Mouse (Mus musculus) hindbrain, embryonic 12.5 days (tissue): Measurements from ENCODE around the gene Epb41l3. TPM values are rescaled to one million over a fixed set of nuclear protein-coding genes. Genes with fewer than 3 reads are reported as not detected.

Experiments used
- ATAC-seq: fragments of 200-750 bp; cut with Nextera tagmentation; 2 replicates; pipeline ENCODE4 v1.8.0; 2017; ENCODE audit warnings: moderate TSS enrichment; ENCODE audit not compliant: low FRiP score
- H3K27ac ChIP-seq: fragments of 300-500 bp; sonication (generic); 2 replicates; pipeline ENCODE4 v1.5.1; 2016; ENCODE audit warnings: mild to moderate bottlenecking
- H3K27me3 ChIP-seq: fragments of 300-500 bp; sonication (generic); 2 replicates; pipeline ENCODE4 v1.6.1; 2016; ENCODE audit warnings: mild to moderate bottlenecking
- H3K36me3 ChIP-seq: fragments of 300-500 bp; sonication (generic); 2 replicates; pipeline ENCODE4 v1.6.1; 2016; ENCODE audit warnings: mild to moderate bottlenecking
- H3K4me1 ChIP-seq: fragments of 300-500 bp; sonication (generic); 2 replicates; pipeline ENCODE4 v1.6.1; 2016
- H3K4me2 ChIP-seq: fragments of 300-500 bp; sonication (generic); replicated peaks from 2 replicates; pipeline ENCODE4 v1.6.1; 2016; ENCODE audit warnings: mild to moderate bottlenecking
- H3K4me3 ChIP-seq: fragments of 300-500 bp; sonication (generic); 2 replicates; pipeline ENCODE4 v1.5.1; 2016; ENCODE audit warnings: mild to moderate bottlenecking
- H3K9ac ChIP-seq: fragments of 300-500 bp; sonication (generic); 2 replicates; pipeline ENCODE4 v1.6.1; 2016; ENCODE audit warnings: mild to moderate bottlenecking, moderate library complexity
- H3K9me3 ChIP-seq: fragments of 300-500 bp; sonication (generic); replicated peaks from 2 replicates; pipeline ENCODE4 v1.6.1; 2016; ENCODE audit warnings: mild to moderate bottlenecking
- WGBS: fragments of 180-500 bp; shearing (Covaris S2); methylation state at CpG from one replicate; pipeline ENCODE4 v1.1.7; 2016; 5-methylcytosine and 5-hydroxymethylcytosine counted together
- polyA plus RNA-seq: library from polyadenylated mRNA; unstranded; fragments of >200 nt; fragmentation: Nextera tagmentation; extraction: Ambion mirVana; gene quantifications from 2 replicates; pipeline ENCODE4 v1.2.1, GENCODE M21; 2016

Gene Epb41l3
- 104 and 118 TPM in 2 replicates for polyA plus RNA-seq

- peak within 1 kb of the TSS; percentile 58 for H3K4me3 ChIP-seq
- no peaks in the 10 kb centered on the region for H3K9me3 ChIP-seq
- peak; percentile 91 for ATAC-seq
- peaks cover 19% of the 10 kb centered on the region for H3K4me1 ChIP-seq
- H3K27me3 ChIP-seq, result peaks cover 48% of the 10 kb centered on the region
- peak within 1 kb of the TSS; percentile 100 for H3K4me2 ChIP-seq
- no peaks in the 10 kb centered on the region for H3K36me3 ChIP-seq
- H3K9ac ChIP-seq, result peak within 1 kb of the TSS; percentile 55
- H3K27ac ChIP-seq, result no peak within 1 kb of the TSS
- WGBS, result under 1% methylated on average over 47 of the region's 47 CpGs
Measured at GRCm38 (mm10) chr17:69075501-69076237, at the start of gene Epb41l3. Gene Epb41l3, plus strand, starts transcription at chr17:69075683.

DNA sequence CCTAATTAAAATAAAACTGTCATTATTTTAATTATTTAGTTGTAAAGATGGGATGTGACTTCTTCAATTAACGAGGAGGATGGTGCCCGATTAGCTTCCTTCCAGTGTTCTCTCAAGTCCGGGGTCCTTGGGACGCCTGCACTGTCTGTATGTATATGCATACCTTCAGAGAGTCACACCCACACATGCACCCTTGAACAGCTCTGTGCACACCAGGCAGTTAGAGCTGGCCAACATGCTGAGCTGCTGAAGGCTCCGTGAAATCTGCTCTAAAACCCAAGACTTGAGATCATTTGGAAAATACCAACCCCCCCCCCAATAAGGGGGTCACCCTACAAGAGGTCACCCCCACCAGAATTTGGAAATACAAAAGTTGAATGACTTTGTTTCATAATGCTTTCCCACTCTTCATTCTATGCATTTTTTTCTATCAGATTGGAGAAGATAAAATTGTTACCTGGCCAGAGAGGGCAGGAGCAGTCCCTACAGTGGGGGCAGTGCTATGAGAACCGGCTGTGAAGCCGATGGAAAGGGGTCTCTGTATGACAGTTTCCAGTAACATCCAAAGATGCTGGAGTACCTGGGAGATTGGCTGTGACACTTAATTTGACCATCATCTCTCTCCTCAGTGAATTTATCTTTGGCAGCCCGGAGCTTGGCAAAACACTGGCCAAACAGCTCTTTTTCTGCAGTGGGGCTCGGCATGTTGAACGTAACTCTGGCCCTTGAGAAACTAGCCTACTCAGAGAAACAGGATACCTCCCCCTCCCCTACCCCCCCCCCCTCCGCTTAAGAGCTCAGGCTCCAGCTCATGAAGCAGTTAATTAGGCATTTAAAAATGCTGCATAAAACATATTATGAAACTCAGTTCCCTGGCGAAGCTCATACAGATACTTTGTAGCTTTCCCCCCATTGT is 36.5 kb upstream of the Epb41l3 start:
- WGBS, result 82% methylated on average over 12 of the region's 12 CpGs
- no peak; the same call in 1 of the 2 replicates for ATAC-seq
- H3K27ac ChIP-seq, result no peak overlapping the region

GRCm38 (mm10) chr17:69041516-69041915 is 34.0 kb upstream of the Epb41l3 start:
- WGBS, result 83% methylated on average over 4 of the region's 4 CpGs
- H3K27me3 ChIP-seq, result no peaks in the 10 kb centered on the region
- 0 out of 2 replicates have a peak, but pooled peaks cover 3% of the 10 kb centered on the region for H3K9me3 ChIP-seq
- H3K4me3 ChIP-seq, result no peak overlapping the region
- no peak overlapping the region for H3K9ac ChIP-seq
- H3K36me3 ChIP-seq, result no peaks in the 10 kb centered on the region
- no peak overlapping the region for H3K4me2 ChIP-seq
- no peaks in the 10 kb centered on the region for H3K4me1 ChIP-seq
- no peak overlapping the region for H3K27ac ChIP-seq
- no peak for ATAC-seq

More for the DNA sequence above, 36.5 kb upstream of the Epb41l3 start:
- Histone ChIP-seq H3K4me2 (no peak overlapping the region), H3K9me3 (no peaks in the 10 kb centered on the region), H3K27me3 (no peaks in the 10 kb centered on the region), H3K4me1 (no peaks in the 10 kb centered on the region), H3K9ac (no peak overlapping the region), H3K4me3 (no peak overlapping the region), H3K36me3 (no peaks in the 10 kb centered on the region)

DNA sequence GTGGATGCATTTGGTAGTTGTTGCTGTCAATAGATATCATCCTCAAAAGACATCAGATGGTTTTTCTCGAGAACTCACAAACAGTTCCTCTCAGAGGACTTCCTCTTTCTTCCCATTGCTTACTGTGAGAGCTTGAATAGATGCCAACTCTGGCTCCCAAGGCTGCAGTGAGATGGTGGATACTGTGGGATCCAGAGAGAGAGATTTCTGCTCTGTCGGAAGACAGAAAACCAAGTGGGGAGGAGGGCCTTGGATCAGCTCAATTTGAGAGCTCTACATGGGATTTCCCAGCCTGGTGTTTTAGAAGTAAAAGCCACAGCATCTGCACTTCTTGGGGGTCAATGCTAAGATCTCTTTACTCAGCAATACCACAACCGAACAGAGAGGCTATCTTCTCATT is 26.7 kb upstream of the Epb41l3 start:
- H3K4me2 ChIP-seq, result no peak overlapping the region
- no peaks in the 10 kb centered on the region for H3K27me3 ChIP-seq
- H3K27ac ChIP-seq, result no peak overlapping the region
- WGBS, result 88% methylated on average over 3 of the region's 3 CpGs
- no peak overlapping the region for H3K9ac ChIP-seq
- H3K9me3 ChIP-seq, result 0 out of 2 replicates have a peak, but pooled peaks cover 3% of the 10 kb centered on the region
- no peaks in the 10 kb centered on the region for H3K36me3 ChIP-seq
- no peak for ATAC-seq
- H3K4me3 ChIP-seq, result no peak overlapping the region
- no peaks in the 10 kb centered on the region for H3K4me1 ChIP-seq

- H3K4me1 ChIP-seq, result no peaks in the 10 kb centered on the region
- H3K4me3 ChIP-seq, result no peak overlapping the region
- no peak overlapping the region for H3K27ac ChIP-seq
- ATAC-seq, result no peak
- H3K36me3 ChIP-seq, result no peaks in the 10 kb centered on the region
- H3K4me2 ChIP-seq, result no peak overlapping the region
- H3K9ac ChIP-seq, result no peak overlapping the region
- WGBS, result 86% methylated on average over 4 of the region's 4 CpGs
- no peaks in the 10 kb centered on the region for H3K27me3 ChIP-seq
- no peaks in the 10 kb centered on the region for H3K9me3 ChIP-seq
Measured at GRCm38 (mm10) chr17:69054029-69054428, 21.5 kb upstream of the Epb41l3 start.

DNA sequence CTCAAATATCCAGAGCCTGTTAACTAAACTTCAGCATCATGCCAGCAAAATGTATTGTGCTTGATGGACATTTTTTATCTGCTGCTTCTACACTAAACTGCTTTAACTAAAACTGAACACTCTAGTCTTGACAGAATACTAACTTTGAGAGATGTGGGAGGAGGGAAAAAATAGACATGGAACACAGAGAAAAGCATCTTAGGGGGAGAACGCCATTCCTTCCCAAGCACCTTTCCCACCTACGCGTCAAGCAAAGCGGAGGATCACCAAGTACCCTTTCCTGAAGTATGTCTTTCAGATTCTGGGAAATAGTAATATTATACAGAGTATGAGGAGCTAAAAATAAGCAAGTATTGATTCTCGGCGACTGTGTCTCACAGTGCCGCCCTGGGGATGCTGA is 15.7 kb upstream of the Epb41l3 start:
- WGBS, result 89% methylated on average over 7 of the region's 7 CpGs
- Histone ChIP-seq H3K9ac (no peak overlapping the region), H3K27me3 (no peaks in the 10 kb centered on the region), H3K4me2 (no peak overlapping the region), H3K36me3 (no peaks in the 10 kb centered on the region), H3K4me1 (no peaks in the 10 kb centered on the region), H3K9me3 (no peaks in the 10 kb centered on the region), H3K27ac (no peak overlapping the region), H3K4me3 (no peak overlapping the region)
- no peak for ATAC-seq

DNA sequence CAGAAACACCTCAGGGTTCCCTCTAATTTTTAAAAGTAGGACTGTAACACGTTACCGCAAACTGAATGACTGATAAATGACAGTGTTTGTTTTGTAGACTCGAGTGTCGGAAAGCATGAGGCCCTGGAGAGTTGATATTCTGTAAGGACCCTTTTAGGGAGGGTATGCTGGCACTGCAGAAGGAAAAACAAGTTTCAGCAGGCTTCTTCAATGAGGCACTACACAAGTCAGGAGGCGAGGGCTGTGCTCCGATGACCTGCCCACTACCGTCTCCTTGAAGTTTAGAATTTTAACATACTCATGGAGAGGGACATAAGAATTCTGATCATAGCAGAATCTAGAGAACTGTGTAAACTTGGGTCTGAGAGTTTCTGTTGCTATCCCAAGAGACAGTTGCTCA is 15.1 kb upstream of the Epb41l3 start:
- H3K4me2 ChIP-seq, result no peak overlapping the region
- no peaks in the 10 kb centered on the region for H3K36me3 ChIP-seq
- no peak overlapping the region for H3K9ac ChIP-seq
- ATAC-seq, result no peak
- H3K4me1 ChIP-seq, result no peaks in the 10 kb centered on the region
- 84% methylated on average over 7 of the region's 7 CpGs for WGBS
- no peak overlapping the region for H3K4me3 ChIP-seq
- no peaks in the 10 kb centered on the region for H3K27me3 ChIP-seq
- no peak overlapping the region for H3K27ac ChIP-seq
- no peaks in the 10 kb centered on the region for H3K9me3 ChIP-seq

- Histone ChIP-seq H3K36me3 (no peaks in the 10 kb centered on the region), H3K4me1 (no peaks in the 10 kb centered on the region), H3K9me3 (no peaks in the 10 kb centered on the region), H3K27ac (no peak overlapping the region), H3K27me3 (no peaks in the 10 kb centered on the region), H3K4me2 (no peak overlapping the region), H3K4me3 (no peak overlapping the region), H3K9ac (no peak overlapping the region)
- 71% methylated on average over 9 of the region's 9 CpGs for WGBS
- no peak for ATAC-seq
Measured at GRCm38 (mm10) chr17:69061883-69062745, 13.4 kb upstream of the Epb41l3 start.

GRCm38 (mm10) chr17:69067937-69068739 is 7.3 kb upstream of the Epb41l3 start:
- no peaks in the 10 kb centered on the region for H3K27me3 ChIP-seq
- no peaks in the 10 kb centered on the region for H3K9me3 ChIP-seq
- no peak overlapping the region for H3K4me3 ChIP-seq
- WGBS, result 75% methylated on average over 11 of the region's 11 CpGs
- no peak for ATAC-seq
- H3K4me2 ChIP-seq, result no peak overlapping the region
- H3K36me3 ChIP-seq, result no peaks in the 10 kb centered on the region
- no peak overlapping the region for H3K27ac ChIP-seq
- H3K9ac ChIP-seq, result no peak overlapping the region
- no peaks in the 10 kb centered on the region for H3K4me1 ChIP-seq

DNA sequence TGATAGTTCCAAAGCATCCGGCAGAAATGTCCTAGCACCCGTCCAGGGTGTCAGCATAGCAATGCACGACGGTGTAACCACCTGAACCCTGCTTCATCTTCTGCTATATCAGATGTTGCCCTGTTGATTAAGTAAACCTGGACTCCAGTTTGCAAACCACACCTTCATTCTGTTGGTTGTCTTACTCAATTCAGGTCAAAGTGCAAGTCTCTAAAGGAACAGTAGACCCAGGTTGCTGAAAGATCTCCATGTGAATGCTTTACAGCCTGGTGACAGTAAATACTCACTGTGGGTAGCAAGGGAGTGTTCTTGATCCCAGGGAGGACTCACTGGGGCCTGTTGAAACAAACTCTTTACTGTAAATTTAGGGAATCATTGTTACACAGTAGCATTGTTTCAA is 1.4 kb upstream of the Epb41l3 start:
- Histone ChIP-seq H3K4me1 (peaks cover 19% of the 10 kb centered on the region), H3K27me3 (peaks cover 44% of the 10 kb centered on the region), H3K36me3 (no peaks in the 10 kb centered on the region), H3K27ac (no peak overlapping the region), H3K4me3 (no peak overlapping the region), H3K9ac (no peak overlapping the region), H3K9me3 (no peaks in the 10 kb centered on the region), H3K4me2 (no peak overlapping the region)
- 81% methylated on average over 4 of the region's 4 CpGs for WGBS
- no peak for ATAC-seq

DNA sequence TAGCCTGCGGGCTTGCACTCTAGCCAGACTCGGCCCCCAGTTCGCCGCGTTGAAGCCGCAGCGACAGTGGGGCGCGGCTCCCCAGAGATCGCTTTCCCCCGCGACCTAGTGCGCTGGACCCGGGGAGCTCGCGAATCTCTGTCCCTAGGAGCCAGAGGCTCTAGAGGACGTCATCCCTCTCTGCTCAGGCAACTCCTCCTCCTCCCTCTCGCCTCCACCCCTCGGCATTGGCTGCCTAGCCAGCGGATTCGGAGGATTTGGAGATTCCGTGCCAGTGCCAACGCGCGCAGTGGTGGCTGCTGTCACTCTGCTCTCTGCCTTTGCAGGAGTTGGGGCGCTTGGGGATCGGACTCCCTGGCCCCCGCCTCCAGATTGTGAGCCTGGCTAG is 749 bp downstream of the Epb41l3 start:
- H3K27ac ChIP-seq, result no peak overlapping the region
- peak; percentile 73 for ATAC-seq
- H3K36me3 ChIP-seq, result no peaks in the 10 kb centered on the region
- H3K4me3 ChIP-seq, result peak overlapping the region; percentile 58
- H3K4me1 ChIP-seq, result peaks cover 19% of the 10 kb centered on the region
- H3K9ac ChIP-seq, result peak overlapping the region; percentile 55
- peak overlapping the region; percentile 100 for H3K4me2 ChIP-seq
- WGBS, result under 1% methylated on average over 28 of the region's 28 CpGs
- H3K9me3 ChIP-seq, result no peaks in the 10 kb centered on the region
- H3K27me3 ChIP-seq, result peaks cover 48% of the 10 kb centered on the region
